Mouse (Mus musculus) cerebellum, postnatal 10 days (tissue): ENCODE measurements around the gene Emilin2.

Experiments
- DNase-seq, 2 experiments: peaks; one replicate each; pipeline ENCODE4 v3.0.0; 2021; ENCODE audit warnings: mixed read lengths in 2 of 2

The Emilin2 gene

GRCm38 (mm10) chr17:71228651-71229050, 83.1 kb downstream of the Emilin2 start:
- DNase-seq: no peak

DNA sequence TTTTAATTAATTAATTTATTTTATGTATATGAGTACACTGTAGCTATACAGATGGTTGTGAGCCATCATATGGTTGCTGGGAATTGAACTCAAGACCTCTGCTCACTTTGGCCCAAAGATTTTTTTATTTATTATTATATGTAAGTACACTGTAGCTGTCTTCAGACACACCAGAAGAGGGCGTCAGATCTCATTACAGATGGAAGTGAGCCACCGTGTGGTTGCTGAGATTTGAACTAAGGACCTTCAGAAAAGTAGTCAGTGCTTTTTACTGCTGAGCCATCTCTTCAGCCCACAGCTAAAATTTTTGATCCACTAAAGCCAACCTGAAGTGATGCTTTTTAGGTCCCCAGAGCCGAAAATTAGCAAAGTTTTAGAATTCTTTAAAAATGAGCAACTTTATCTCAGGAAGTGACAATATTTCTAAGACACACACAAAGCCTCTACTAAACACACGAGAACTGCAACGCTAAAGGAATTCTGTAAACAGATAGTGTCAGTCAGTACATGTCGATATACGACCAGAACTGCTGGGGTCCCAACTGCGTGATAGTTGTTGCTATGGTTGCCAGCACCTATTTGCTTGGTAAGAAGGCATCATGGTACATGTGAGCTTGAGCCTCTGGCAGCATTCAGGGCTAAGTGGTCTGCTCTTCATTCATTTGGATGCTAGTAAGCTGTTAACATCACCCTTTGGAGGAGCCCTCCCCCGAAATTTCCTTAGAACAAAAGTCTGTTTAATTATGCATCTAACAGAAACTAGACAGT, 84.5 kb downstream of the Emilin2 start:
- DNase-seq: no peak

DNA sequence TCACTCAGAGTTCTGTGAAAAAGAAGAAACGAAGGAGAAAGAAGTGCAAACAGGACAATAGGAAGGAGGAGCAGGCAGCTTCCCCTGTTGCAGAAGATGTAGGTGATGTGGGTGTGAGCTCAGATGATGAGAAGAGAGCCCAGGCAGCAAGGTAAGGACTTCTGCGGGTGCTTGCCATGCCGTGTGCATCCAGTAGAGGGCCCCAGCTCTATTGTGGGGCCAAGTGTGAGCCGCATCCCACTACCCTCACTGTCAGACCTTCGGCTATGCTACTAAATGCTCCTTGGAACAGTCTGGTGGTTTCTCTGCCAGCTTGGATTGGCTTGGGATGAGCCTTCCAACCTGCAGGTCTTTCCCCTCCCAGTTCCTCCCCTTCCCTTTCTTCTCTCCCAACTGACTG, 86.7 kb downstream of the Emilin2 start:
- peak; percentile 82 to 83 for DNase-seq

GRCm38 (mm10) chr17:71224521-71224920, 87.3 kb downstream of the Emilin2 start:
- no peak for DNase-seq

DNA sequence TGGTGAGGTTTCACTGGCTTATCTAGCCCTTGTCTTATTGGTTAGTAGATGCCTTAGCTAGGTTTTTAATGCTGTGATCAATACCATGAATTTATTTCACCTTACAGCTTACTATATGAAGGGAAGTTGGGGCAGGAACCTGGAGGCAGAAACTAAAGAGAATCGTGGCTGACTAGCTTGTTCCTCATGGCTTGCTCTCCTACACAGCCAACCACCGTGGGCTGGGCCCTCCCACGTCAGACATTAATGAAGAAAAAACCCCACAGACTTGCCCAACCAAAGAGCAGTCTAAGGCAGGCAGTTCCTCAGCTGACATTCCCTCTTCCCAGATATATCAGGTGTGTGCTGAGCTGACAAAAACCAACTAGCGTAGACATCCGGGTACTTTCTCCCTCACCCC, 88.1 kb downstream of the Emilin2 start:
- DNase-seq: no peak

- DNase-seq: no peak
These were observed 90.4 kb downstream of the Emilin2 start for GRCm38 (mm10) chr17:71221383-71221782.

DNA sequence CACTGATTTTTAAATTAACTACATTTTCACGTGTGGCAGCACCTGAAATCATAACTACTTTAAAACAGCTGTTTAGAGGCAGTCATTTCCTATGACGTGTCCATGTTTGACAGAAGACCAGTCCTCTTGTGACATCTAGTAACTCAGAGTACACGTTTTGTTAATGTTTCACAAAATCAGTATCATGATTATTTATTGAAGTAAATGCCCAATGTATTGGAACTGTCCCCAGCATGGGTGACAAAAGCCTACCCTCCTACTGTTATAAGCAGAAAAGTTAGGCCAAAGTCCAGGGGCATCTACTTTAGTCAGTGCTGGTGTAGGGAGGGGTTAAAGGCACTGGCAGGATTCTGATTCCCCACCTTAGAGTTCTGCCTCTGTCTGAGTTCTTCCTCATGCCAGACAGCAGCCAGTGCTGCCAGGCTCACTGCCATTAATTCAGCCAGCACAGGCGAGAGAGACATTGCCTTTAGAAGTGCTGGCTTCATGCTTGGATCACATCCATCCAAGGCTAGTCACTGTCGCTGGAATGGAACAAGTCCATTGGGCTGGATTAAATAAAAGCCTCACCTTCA, 94.6 kb downstream of the Emilin2 start:
- DNase-seq: peak in 1 of 2 experiments; percentile 35

DNA sequence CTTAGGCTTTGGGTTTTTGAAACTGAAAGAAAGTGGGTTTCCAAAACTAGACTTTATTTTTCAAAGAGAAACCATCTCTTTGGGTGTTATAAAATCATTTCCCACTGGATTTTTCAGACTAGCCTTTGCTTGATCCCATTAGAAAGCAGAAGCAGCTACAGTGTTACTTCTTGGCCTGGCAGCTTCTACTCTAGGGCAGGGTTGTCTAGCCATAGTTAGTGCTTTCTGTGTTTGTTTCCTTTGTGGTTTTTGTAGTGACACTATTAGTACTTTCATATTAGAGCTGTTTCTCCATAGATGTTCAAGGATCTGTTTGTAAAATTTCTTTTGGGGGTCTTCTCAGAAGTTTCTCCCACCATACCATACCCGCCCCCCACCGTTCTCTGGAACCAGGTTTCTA, 95.5 kb downstream of the Emilin2 start:
- DNase-seq: no peak

- no peak for DNase-seq
These were observed 96.4 kb downstream of the Emilin2 start for GRCm38 (mm10) chr17:71215241-71215839.

GRCm38 (mm10) chr17:71214514-71215240, 97.1 kb downstream of the Emilin2 start:
- no peak for DNase-seq

GRCm38 (mm10) chr17:71213666-71214065, 98.1 kb downstream of the Emilin2 start:
- DNase-seq: no peak

DNA sequence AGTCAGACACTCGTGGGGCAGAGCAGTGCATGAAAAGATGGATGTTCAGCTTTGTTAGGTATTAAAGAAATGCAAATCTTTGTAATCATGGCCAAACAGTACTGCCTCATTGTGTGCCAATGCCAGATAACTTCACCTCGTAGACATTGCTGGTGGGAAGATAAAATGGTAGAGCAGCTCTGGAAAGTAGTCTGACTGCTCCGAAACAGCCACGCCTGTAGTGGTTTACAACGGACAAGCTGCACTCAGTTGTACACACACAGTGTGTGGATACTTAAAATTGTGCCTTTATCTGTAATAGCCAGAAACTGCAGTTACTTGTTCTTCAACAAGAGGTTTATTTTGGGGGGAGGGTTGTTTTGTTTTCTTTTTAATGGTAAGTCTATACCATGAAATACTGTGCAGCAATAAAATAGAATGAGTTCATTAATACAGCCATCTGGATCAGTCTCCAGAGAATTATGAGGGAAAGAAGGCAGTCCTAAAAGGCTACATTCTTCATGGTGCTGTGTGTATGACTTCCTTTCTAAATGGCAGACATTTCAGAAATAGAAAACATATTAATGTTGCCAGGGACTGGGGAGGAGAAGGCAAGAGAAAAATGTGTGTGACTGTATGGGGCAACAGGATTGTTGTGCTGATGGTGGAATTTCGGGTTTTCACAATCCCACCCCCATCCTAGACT, 99.7 kb downstream of the Emilin2 start:
- no peak for DNase-seq

- DNase-seq: no peak
These were observed 101.8 kb downstream of the Emilin2 start for GRCm38 (mm10) chr17:71209936-71210335.

GRCm38 (mm10) chr17:71208921-71209320, 102.9 kb downstream of the Emilin2 start:
- no peak for DNase-seq

DNA sequence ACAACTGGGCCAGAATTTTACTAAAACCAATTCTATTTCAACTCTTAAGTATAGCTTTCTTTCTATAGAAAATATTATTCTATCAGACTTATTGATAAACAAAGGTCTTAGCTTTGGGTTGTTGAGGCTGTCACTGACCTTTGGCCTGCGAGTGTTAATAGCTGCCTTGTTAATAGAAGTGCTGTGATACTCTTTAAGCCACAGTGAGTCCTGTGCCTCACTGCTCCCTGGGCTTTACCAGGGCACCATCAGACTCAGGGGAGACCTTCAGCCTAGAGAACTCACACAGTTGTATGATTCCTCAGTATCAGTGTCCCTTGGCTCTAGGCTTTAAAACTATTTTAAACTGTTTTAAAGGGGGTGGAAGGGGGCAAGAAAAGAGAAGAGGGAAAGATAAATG, 103.4 kb downstream of the Emilin2 start:
- no peak for DNase-seq

- no peak for DNase-seq
These were observed 104.5 kb downstream of the Emilin2 start for GRCm38 (mm10) chr17:71207268-71207667.

GRCm38 (mm10) chr17:71206136-71206893, 105.5 kb downstream of the Emilin2 start:
- no peak for DNase-seq

DNA sequence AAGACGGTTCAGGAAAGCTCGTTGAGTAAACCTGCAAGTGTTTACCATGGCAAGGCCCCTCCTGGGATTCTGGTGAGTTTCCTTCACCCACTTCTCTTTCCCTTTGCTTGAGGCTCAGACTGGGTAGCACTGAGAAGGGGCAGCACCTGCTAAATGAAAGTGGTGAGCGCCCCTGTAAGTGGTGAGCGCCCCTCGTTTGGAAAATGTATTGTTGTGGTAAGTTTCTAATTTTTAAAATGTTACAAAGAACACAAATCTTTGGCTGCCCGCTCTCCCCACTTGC, 107.0 kb downstream of the Emilin2 start:
- no peak for DNase-seq

DNA sequence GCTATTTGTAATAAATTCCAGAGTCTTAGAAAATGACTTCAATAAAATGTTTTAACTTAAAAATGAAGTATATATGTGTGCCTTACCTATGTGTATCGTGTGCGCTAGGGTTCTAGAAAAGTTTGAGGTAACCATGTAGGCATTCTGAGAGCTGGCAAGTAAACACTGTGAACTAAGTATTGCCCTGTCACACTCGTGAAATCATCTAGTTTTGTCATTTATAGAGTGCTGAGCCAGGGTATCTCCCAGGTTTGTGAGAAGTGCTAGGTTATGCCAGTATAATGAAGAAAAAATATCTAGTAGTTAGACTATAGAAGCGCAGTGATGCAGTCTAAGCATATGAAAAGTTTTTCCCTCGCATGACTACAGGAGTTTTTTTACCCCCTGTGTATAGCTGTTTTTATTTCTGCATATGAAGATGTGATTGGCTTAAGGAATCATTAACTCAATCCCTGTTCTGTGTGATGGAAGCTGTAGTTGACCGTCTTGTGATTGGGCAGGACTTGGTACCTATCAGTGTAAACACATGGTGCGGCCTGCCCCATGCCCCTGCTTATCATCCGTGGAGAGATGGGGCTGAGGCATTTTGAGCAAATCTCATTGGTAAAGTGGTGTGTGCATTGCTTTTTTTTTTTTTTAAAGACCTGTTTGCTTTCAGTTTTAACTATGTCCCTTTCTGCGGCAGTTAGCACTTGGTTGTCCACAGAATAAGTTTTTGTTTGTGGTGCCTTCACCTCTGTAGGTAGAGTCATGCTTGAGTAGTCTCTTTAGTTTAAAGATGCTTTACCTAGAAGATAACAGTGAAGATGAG, 107.6 kb downstream of the Emilin2 start:
- no peak for DNase-seq
